Mouse (Mus musculus) limb, embryonic 11.5 days (tissue): ENCODE results near the gene Fbxo41. TPM values are rescaled to one million over a fixed set of nuclear protein-coding genes. Genes with fewer than 3 reads are reported as not detected.

Experiments
- ATAC-seq: fragments of 200-750 bp; cut with Nextera tagmentation; 2 replicates; pipeline ENCODE4 v1.8.0; 2017; ENCODE audit warnings: low read depth; ENCODE audit not compliant: insufficient number of reproducible peaks, low FRiP score, low TSS enrichment
- DNase-seq: peaks from one replicate; pipeline ENCODE4 v3.0.0-alpha.2; 2015; ENCODE audit warnings: low spot score
- H3K27ac ChIP-seq: fragments of 300-500 bp; sonication (generic); replicated peaks from 2 replicates; pipeline ENCODE4 v1.5.1; 2014; ENCODE audit warnings: low read depth, mild to moderate bottlenecking, low read length
- H3K27me3 ChIP-seq: fragments of 300-500 bp; sonication (generic); 2 replicates; pipeline ENCODE4 v1.6.1; 2014; ENCODE audit warnings: mild to moderate bottlenecking, low read length, mixed read lengths; ENCODE audit not compliant: control insufficient read depth, insufficient read depth
- H3K36me3 ChIP-seq: fragments of 300-500 bp; sonication (generic); 2 replicates; pipeline ENCODE4 v1.6.1; 2014; ENCODE audit warnings: mild to moderate bottlenecking, low read length, moderate library complexity, mixed read lengths; ENCODE audit not compliant: control insufficient read depth, insufficient read depth
- H3K4me1 ChIP-seq: fragments of 300-500 bp; sonication (generic); 2 replicates; pipeline ENCODE4 v1.6.1; 2014; ENCODE audit warnings: low read length, mixed read lengths; ENCODE audit not compliant: control insufficient read depth, insufficient read depth
- H3K4me2 ChIP-seq: fragments of 300-500 bp; sonication (generic); 2 replicates; pipeline ENCODE4 v1.6.1; 2014; ENCODE audit warnings: low read depth, mild to moderate bottlenecking, moderate library complexity; ENCODE audit not compliant: severe bottlenecking
- H3K4me3 ChIP-seq: fragments of 300-500 bp; sonication (generic); 2 replicates; pipeline ENCODE4 v1.5.1; 2014; ENCODE audit warnings: low read depth, low read length
- H3K9ac ChIP-seq: fragments of 300-500 bp; sonication (generic); 2 replicates; pipeline ENCODE4 v1.6.1; 2014; ENCODE audit warnings: mild to moderate bottlenecking, low read length
- H3K9me3 ChIP-seq: fragments of 300-500 bp; sonication (generic); 2 replicates; pipeline ENCODE4 v1.6.1; 2016; ENCODE audit warnings: low read length; ENCODE audit not compliant: control insufficient read depth
- WGBS: fragments of 180-500 bp; shearing (Covaris S2); extraction: QIAGEN DNeasy Blood & Tissue Kit; methylation state at CpG from one replicate; pipeline ENCODE4 v1.1.7; 2014; 5-methylcytosine and 5-hydroxymethylcytosine counted together
- polyA plus RNA-seq: library from polyadenylated mRNA; unstranded; fragments of >200 nt; fragmentation: Nextera tagmentation; extraction: Ambion mirVana; gene quantifications from 2 replicates; pipeline ENCODE4 v1.2.1, GENCODE M21; 2014

The Fbxo41 gene
- polyA plus RNA-seq, 1 experiment from 2014 or later = 1.5 TPM

DNA sequence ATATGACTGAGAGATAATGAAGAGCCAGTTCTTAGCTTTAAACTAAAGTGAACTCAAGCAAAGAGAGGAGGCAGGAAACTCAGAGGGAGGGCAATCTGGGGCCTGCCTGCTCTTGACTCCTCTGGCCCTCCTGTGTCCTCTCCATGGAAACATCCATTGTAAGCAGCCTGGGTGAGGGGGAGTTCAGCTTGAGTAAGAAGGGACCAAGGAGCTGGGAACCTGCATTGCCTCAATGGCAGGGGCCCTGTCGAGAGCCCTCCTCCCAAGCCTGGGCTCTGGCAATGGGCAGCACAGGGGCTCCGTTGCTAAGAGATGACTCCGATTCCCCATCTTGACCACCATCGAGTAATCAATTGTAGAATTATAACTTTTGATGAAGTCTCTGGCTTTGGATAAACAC, 14.3 kb downstream of the Fbxo41 start:
- H3K4me1 ChIP-seq = peaks cover 35% of the 10 kb centered on the region
- H3K27me3 ChIP-seq = peaks cover 21% of the 10 kb centered on the region
- no peak overlapping the region; the same call in 1 of the 2 replicates for H3K27ac ChIP-seq
- ATAC-seq (no peak), DNase-seq (no peak)
- H3K4me3 ChIP-seq = no peak overlapping the region
- no peak overlapping the region for H3K9ac ChIP-seq
- 92% methylated on average over 4 of the region's 4 CpGs for WGBS
- H3K9me3 ChIP-seq = no peaks in the 10 kb centered on the region
- H3K36me3 ChIP-seq = no peaks in the 10 kb centered on the region
- no peak overlapping the region for H3K4me2 ChIP-seq

DNA sequence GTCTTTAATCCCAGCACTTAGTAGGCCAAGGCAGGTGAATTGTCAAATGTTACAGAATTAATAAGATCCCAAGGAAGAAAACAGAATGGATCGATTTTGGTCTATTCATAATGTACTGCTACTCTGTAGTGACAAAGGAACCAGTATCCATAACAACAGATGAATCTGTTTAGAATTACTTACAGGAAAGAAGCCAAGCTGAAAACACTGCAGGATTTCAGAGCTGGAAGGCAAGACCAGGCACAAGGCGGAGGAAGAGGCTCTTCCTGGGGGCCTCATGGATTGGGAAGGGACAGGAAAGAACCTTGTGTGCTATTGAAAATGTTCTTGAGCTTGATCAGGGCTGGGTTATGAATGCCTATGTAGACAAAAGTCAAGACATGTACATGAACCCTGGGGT, 17.1 kb downstream of the Fbxo41 start:
- Histone ChIP-seq H3K4me1 (peaks cover 30% of the 10 kb centered on the region), H3K27me3 (peaks cover 27% of the 10 kb centered on the region)
- WGBS = 87% methylated on average over 2 of the region's 2 CpGs

GRCm38 (mm10) chr6:85483843-85484721, 18.7 kb downstream of the Fbxo41 start:
- Histone ChIP-seq H3K9me3 (no peaks in the 10 kb centered on the region), H3K27me3 (peaks cover 30% of the 10 kb centered on the region), H3K4me1 (peaks cover 15% of the 10 kb centered on the region), H3K36me3 (no peaks in the 10 kb centered on the region), H3K4me2 (peak overlapping the region; percentile 76), H3K9ac (peak overlapping the region; percentile 27; the same call in 1 of the 2 replicates), H3K4me3 (peak overlapping the region; percentile 37), H3K27ac (no peak overlapping the region)
- no peak for ATAC-seq
- DNase-seq = peak; percentile 64
- 3% methylated on average over 92 of the region's 92 CpGs for WGBS

More for the DNA sequence above, 17.1 kb downstream of the Fbxo41 start:
- DNase-seq (no peak), ATAC-seq (no peak)
- Histone ChIP-seq H3K9me3 (no peaks in the 10 kb centered on the region), H3K27ac (no peak overlapping the region), H3K4me3 (no peak overlapping the region), H3K36me3 (no peaks in the 10 kb centered on the region), H3K9ac (no peak overlapping the region), H3K4me2 (no peak overlapping the region)

DNA sequence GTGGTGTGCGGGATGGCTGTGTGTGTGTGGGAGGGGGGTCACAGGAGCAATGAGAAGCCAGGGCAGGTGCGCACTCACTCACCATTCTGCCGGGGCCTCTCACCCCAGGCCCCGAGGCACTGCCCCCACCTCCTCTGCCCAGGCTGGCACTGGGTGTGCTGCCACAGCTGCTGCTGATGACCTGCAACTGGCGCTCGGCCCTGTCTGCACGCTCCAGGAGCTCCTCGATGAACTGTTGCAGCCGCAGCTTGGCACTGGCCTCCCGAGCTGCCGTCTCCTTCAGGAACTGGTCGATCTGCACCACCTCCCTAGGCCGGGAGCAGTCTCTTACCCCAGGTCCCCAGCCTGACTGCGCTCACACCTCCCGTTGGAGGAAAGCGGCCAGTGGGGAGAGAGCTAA, 22.1 kb downstream of the Fbxo41 start:
- Histone ChIP-seq H3K4me2 (no peak overlapping the region), H3K36me3 (no peaks in the 10 kb centered on the region), H3K27ac (no peak overlapping the region), H3K9ac (no peak overlapping the region), H3K4me3 (no peak overlapping the region), H3K4me1 (peaks cover 15% of the 10 kb centered on the region), H3K27me3 (peaks cover 31% of the 10 kb centered on the region), H3K9me3 (no peaks in the 10 kb centered on the region)
- WGBS = 68% methylated on average over 16 of the region's 16 CpGs
- DNase-seq = no peak
- no peak for ATAC-seq

DNA sequence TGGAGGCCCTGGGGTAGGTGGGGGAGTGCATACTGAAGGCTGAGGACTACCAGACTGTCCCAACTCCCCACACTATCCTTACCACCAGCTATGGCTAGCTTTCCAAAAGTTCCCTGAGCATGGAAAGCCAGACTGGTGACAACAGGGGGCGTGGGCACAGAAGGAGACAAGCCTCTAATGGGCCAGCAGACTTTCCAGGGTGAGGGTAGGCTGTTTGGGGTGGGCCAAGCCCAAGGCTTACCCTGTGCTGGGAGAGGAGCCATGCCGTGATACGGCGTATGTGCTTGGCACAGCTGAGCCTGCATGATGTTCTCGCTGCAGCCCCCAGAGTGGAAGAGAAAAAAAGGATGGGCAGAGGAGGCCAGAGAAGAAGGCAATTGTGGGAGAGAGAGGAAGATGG, 22.8 kb downstream of the Fbxo41 start:
- Histone ChIP-seq H3K27ac (no peak overlapping the region), H3K4me3 (no peak overlapping the region), H3K9ac (no peak overlapping the region), H3K4me1 (peaks cover 15% of the 10 kb centered on the region), H3K27me3 (peaks cover 27% of the 10 kb centered on the region), H3K36me3 (no peaks in the 10 kb centered on the region), H3K4me2 (no peak overlapping the region), H3K9me3 (no peaks in the 10 kb centered on the region)
- DNase-seq (no peak), ATAC-seq (no peak)
- 83% methylated on average over 5 of the region's 5 CpGs for WGBS

DNA sequence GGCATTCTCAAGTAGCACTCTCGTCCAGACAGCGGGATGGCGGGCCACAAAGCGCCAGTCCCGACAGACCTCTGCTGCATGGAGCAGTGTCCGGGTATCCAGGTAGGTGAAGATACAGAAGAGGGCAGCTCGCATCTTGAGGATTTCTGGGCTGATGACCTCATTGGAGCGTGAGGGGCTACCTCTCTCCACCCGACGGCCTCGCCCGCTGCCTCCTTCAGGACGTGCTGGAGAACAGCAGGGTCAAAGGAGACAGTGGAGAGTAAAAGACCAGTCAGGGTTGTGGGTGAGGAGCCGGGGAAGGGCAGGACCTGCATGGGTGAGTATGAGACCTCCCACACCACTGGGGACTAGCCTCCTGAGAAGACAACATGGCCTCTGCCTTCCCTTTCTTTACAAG, 24.4 kb downstream of the Fbxo41 start:
- ATAC-seq (no peak), DNase-seq (no peak)
- Histone ChIP-seq H3K9me3 (no peaks in the 10 kb centered on the region), H3K4me3 (no peak overlapping the region), H3K27me3 (peaks cover 12% of the 10 kb centered on the region), H3K4me2 (no peak overlapping the region), H3K36me3 (no peaks in the 10 kb centered on the region), H3K4me1 (peaks cover 6% of the 10 kb centered on the region), H3K27ac (no peak overlapping the region), H3K9ac (no peak overlapping the region)
- WGBS = 36% methylated on average over 14 of the region's 14 CpGs

DNA sequence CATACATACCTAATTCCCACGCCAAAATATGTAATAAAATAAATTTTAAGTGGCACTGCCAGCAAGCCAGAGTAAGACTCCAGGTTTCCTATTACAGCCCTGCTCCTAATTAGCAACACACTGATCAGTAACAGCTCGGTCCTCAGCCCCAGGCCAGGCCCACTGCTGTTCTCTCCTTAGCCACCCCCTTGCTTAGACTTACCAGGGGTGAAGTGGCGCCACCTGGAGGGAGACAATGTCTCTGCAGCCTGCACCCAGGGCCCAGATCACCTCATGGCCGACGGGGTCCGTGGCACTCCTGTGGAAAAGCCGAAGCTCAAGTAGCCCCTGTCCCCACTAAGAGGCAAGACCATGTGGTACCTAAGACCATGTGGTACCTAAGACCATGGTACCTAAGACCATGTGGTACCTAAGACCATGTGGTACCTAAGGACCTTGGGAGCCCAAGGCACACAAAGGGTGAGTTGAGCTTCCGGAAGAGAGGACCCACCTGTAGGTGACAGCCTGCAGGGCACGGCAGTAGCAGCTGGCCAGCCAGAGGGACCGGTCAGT, 25.4 kb downstream of the Fbxo41 start:
- ATAC-seq = peak; percentile 48; the same call in 1 of the 2 replicates
- 23% methylated on average over 10 of the region's 10 CpGs for WGBS
- Histone ChIP-seq H3K4me2 (no peak overlapping the region), H3K27ac (no peak overlapping the region), H3K36me3 (no peaks in the 10 kb centered on the region), H3K4me3 (no peak overlapping the region), H3K9ac (no peak overlapping the region), H3K27me3 (peaks cover 12% of the 10 kb centered on the region), H3K9me3 (no peaks in the 10 kb centered on the region), H3K4me1 (peaks cover 6% of the 10 kb centered on the region)
- DNase-seq = peak; percentile 76

DNA sequence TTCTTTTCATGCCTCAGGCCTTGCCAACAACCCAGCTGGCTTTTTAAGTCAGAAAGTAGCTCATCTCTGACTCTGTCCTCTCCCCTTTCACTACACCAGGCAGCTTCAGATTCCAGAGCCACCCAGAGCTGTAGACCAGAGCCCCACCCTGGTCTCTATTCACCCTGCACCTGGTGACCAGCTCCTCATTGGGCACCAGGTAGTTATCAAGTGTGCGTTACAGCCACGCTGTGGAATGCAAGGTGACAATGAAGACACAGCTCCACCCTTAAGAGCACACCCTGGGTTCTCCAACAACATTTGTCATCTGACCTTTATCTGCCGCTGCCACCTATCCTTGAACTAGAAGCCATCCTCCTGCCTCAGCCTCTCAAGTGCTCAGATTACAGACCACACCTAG, 27.2 kb downstream of the Fbxo41 start:
- H3K27ac ChIP-seq = no peak overlapping the region
- no peaks in the 10 kb centered on the region for H3K9me3 ChIP-seq
- H3K9ac ChIP-seq = no peak overlapping the region
- H3K4me1 ChIP-seq = peaks cover 6% of the 10 kb centered on the region
- peaks cover 5% of the 10 kb centered on the region for H3K27me3 ChIP-seq
- DNase-seq = no peak
- no peak for ATAC-seq
- no peak overlapping the region for H3K4me3 ChIP-seq
- 89% methylated on average over 3 of the region's 3 CpGs for WGBS
- H3K4me2 ChIP-seq = no peak overlapping the region
- H3K36me3 ChIP-seq = no peaks in the 10 kb centered on the region
